Mouse (Mus musculus): ENCODE data around the gene Tnni1. TPM values are rescaled to one million over a fixed set of nuclear protein-coding genes. Genes with fewer than 3 reads are reported as not detected.
A peak's percentile ranks its signal among the peaks of the same experiment; 100 is the strongest.

The Tnni1 gene
- polyA plus RNA-seq, 1 experiment from 2014 or later = 0.43 TPM

DNA sequence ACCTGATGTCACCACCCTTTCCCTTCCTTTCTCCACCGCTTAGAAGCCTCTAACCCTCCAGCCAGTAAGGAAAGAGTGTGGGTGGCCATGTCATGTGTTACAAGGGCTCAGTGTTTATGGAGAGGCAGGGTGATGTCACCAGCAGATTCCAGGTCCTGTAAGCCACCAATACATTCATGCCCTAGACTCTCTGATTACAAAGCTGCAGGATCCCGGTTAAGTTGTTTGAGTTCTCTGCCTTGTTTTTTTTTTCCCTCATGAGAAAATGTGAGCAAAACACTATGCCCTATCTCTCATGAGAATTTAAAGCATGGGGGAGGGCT is 15.1 kb upstream of the Tnni1 start:
- peaks cover 5% of the 10 kb centered on the region; the same call in 1 of the 2 replicates for H3K27me3 ChIP-seq (ENCODE audit: control insufficient read depth, insufficient read depth, low read length)
- H3K36me3 ChIP-seq (ENCODE audit: control insufficient read depth, insufficient read depth, low read length) = no peaks in the 10 kb centered on the region
- H3K4me1 ChIP-seq (ENCODE audit: control insufficient read depth, insufficient read depth, low read length) = peaks cover 17% of the 10 kb centered on the region
- DNase-seq (no peak), ATAC-seq (ENCODE audit: low FRiP score, low TSS enrichment) (no peak)
- no peak overlapping the region for H3K9ac ChIP-seq (replicated peaks; ENCODE audit: low read length)
- H3K27ac ChIP-seq (replicated peaks; ENCODE audit: low read depth, low read length) = no peak overlapping the region
- no peak overlapping the region for H3K4me3 ChIP-seq (replicated peaks; ENCODE audit: low read depth, low read length)
- H3K9me3 ChIP-seq (ENCODE audit: control insufficient read depth, low read length) = no peaks in the 10 kb centered on the region
- no peak overlapping the region for H3K4me2 ChIP-seq (ENCODE audit: low read length)
- 85% methylated on average over 2 of the region's 2 CpGs for WGBS

DNA sequence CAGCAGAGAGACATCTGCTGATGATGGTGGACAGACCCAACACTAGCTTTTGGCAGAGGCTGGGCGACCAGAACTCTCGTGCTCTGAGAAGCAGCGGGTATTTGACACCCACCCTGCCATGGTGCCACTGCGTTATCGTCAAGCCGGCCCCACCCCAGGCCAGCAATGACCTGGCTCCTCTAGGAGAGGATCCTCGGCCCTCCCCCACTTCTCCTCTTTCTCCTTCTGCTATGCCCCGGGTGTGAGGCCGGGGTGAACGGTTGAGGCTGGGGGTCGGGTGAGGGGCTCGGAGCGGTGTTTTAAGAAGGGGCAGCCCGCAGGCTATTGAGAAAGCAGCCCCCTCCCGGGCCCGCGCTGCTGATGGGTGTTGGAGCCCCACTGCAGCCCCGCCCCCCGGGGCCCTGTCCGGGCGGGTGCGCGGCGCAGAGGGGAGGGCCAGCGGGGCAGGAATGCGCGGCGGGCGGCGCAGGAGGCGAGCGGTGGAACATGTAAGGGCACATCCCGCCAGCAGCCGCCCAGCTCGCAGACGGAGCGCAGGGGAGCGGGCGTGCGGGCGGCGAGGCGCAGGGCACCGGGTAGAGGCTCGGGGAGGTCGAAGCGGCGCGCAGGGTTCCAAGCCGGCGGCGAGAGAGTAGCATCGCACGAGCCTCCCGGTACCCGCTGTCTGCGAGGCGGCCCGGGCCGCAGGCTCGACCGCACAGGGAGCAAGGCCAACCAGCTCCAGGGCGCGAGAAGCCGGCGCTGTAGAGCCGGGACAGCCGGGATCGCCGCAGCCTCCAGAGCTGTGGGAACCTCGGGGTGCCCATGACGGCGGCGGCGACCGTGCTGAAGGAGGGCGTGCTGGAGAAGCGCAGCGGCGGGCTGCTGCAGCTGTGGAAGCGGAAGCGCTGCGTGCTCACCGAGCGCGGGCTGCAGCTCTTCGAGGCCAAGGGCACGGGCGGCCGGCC is 13.3 kb upstream of the Tnni1 start, which contains the start of gene Phlda3:
Phlda3 (plus strand) TSS at position 475 of the 947 bp plus-strand sequence.
- Histone ChIP-seq H3K36me3 (ENCODE audit: control insufficient read depth, insufficient read depth, low read length) (no peaks in the 10 kb centered on the region), H3K27ac (replicated peaks; ENCODE audit: low read depth, low read length) (peak within 1 kb of the TSS; percentile 74), H3K9ac (replicated peaks; ENCODE audit: low read length) (peak within 1 kb of the TSS; percentile 75), H3K4me2 (ENCODE audit: low read length) (peak within 1 kb of the TSS; percentile 94), H3K4me1 (ENCODE audit: control insufficient read depth, insufficient read depth, low read length) (peaks cover 17% of the 10 kb centered on the region), H3K27me3 (ENCODE audit: control insufficient read depth, insufficient read depth, low read length) (peaks cover 5% of the 10 kb centered on the region; the same call in 1 of the 2 replicates), H3K9me3 (ENCODE audit: control insufficient read depth, low read length) (no peaks in the 10 kb centered on the region), H3K4me3 (replicated peaks; ENCODE audit: low read depth, low read length) (peak within 1 kb of the TSS; percentile 56)
- ATAC-seq (ENCODE audit: low FRiP score, low TSS enrichment) = peak; percentile 88
- under 1% methylated on average over 85 of the region's 90 CpGs for WGBS
- DNase-seq = peak; percentile 79

DNA sequence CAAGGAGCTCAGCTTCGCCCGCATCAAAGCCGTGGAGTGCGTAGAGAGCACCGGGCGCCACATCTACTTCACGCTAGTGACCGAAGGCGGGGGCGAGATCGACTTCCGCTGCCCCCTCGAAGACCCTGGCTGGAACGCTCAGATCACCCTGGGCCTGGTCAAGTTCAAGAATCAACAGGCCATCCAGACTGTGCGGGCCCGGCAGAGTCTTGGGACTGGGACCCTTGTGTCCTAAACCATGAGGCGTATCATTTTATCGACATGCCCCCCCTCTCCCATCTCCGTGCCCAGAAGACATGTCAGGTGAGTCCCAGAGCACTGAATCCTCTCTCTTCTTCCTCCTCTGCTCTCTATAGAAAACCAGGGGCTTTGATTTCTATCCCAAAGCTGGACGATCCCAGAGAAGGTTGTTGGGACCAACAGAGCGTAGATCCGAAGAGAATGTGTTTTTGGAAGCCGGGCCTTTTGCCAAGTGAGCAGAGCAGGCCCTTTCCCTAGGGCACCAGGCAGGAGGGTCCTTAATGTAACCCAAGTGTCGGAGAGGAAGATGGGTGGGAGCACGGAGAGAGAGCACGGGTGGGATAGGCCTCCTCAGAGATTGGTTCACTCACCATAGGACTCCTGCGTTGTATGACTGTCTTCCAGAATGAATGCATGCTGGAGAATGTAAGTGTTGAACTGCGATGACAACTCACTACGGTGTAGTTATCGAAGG is 12.5 kb upstream of the Tnni1 start:
- H3K9me3 ChIP-seq (ENCODE audit: control insufficient read depth, low read length) = no peaks in the 10 kb centered on the region

DNA sequence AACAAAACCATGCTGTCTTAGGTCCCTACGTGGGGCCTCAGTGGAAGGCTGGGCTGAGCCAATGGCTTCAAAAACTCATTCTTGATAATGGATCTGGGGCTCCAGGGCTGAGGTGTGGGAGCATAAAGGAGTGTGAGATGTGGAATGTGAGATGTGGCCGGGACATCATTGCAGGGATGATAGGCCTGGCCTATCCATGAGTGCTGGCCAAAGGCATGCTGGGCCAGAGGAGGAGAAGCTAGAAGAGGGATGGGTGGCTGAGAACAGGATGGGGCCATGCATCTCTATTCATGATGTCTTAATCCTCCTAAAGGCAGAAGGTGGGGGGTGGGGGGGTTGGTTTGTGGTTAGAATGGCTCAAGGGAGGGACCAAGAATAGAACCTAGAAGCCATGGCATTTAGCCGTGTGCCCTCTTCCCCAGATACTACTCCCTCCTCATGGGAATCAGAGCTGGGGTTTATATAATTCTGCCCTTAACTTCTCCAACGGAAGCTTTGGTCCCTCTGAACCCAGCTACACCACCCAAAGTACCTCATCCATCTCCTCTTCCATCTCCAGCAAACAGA is 11.8 kb upstream of the Tnni1 start:
- H3K4me3 ChIP-seq (replicated peaks; ENCODE audit: low read depth, low read length) = peak overlapping the region; percentile 56
- peaks cover 5% of the 10 kb centered on the region; the same call in 1 of the 2 replicates for H3K27me3 ChIP-seq (ENCODE audit: control insufficient read depth, insufficient read depth, low read length)
- H3K9me3 ChIP-seq (ENCODE audit: control insufficient read depth, low read length) = no peaks in the 10 kb centered on the region
- no peak overlapping the region for H3K9ac ChIP-seq (replicated peaks; ENCODE audit: low read length)
- no peak overlapping the region for H3K27ac ChIP-seq (replicated peaks; ENCODE audit: low read depth, low read length)
- WGBS = 92% methylated on average over 4 of the region's 4 CpGs
- DNase-seq (no peak), ATAC-seq (ENCODE audit: low FRiP score, low TSS enrichment) (no peak)
- peaks cover 17% of the 10 kb centered on the region for H3K4me1 ChIP-seq (ENCODE audit: control insufficient read depth, insufficient read depth, low read length)
- peak overlapping the region; percentile 94 for H3K4me2 ChIP-seq (ENCODE audit: low read length)
- no peaks in the 10 kb centered on the region for H3K36me3 ChIP-seq (ENCODE audit: control insufficient read depth, insufficient read depth, low read length)

More for the DNA sequence above, 12.5 kb upstream of the Tnni1 start:
- 31% methylated on average over 30 of the region's 30 CpGs for WGBS
- ATAC-seq (ENCODE audit: low FRiP score, low TSS enrichment) (peak; percentile 12; the same call in 1 of the 2 replicates), DNase-seq (peak; percentile 3)
- no peaks in the 10 kb centered on the region for H3K36me3 ChIP-seq (ENCODE audit: control insufficient read depth, insufficient read depth, low read length)
- H3K4me1 ChIP-seq (ENCODE audit: control insufficient read depth, insufficient read depth, low read length) = peaks cover 17% of the 10 kb centered on the region
- peaks cover 5% of the 10 kb centered on the region; the same call in 1 of the 2 replicates for H3K27me3 ChIP-seq (ENCODE audit: control insufficient read depth, insufficient read depth, low read length)
- peak overlapping the region; percentile 94 for H3K4me2 ChIP-seq (ENCODE audit: low read length)
- peak overlapping the region; percentile 75 for H3K9ac ChIP-seq (replicated peaks; ENCODE audit: low read length)
- peak overlapping the region; percentile 74 for H3K27ac ChIP-seq (replicated peaks; ENCODE audit: low read depth, low read length)
- peak overlapping the region; percentile 56 for H3K4me3 ChIP-seq (replicated peaks; ENCODE audit: low read depth, low read length)

DNA sequence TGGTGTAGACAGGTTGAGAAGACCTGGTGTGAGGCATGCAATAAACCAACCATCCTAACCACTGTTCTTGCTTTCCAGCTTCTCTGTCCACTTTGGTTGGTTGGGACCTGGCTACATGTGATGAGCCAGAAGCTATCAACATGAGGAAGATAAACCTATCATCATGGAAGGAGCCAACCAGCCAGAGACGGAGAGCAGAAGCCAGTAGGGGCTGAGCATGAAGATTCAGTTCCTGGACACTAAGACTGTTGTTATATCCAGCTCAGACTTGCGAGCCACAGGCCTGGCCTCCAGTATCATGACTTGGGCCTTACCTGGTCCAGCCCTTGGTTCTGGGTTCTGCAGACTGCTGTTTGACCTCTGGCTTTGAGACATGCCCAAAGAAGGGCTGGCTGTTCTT is 10.8 kb upstream of the Tnni1 start:
- Histone ChIP-seq H3K27ac (replicated peaks; ENCODE audit: low read depth, low read length) (no peak overlapping the region), H3K27me3 (ENCODE audit: control insufficient read depth, insufficient read depth, low read length) (peaks cover 5% of the 10 kb centered on the region; the same call in 1 of the 2 replicates), H3K4me2 (ENCODE audit: low read length) (no peak overlapping the region), H3K4me1 (ENCODE audit: control insufficient read depth, insufficient read depth, low read length) (peaks cover 17% of the 10 kb centered on the region), H3K9ac (replicated peaks; ENCODE audit: low read length) (no peak overlapping the region), H3K4me3 (replicated peaks; ENCODE audit: low read depth, low read length) (no peak overlapping the region), H3K36me3 (ENCODE audit: control insufficient read depth, insufficient read depth, low read length) (no peaks in the 10 kb centered on the region), H3K9me3 (ENCODE audit: control insufficient read depth, low read length) (no peaks in the 10 kb centered on the region)
- ATAC-seq (ENCODE audit: low FRiP score, low TSS enrichment) = no peak
- DNase-seq = no peak
- WGBS = 93% methylated on average over 2 of the region's 2 CpGs

DNA sequence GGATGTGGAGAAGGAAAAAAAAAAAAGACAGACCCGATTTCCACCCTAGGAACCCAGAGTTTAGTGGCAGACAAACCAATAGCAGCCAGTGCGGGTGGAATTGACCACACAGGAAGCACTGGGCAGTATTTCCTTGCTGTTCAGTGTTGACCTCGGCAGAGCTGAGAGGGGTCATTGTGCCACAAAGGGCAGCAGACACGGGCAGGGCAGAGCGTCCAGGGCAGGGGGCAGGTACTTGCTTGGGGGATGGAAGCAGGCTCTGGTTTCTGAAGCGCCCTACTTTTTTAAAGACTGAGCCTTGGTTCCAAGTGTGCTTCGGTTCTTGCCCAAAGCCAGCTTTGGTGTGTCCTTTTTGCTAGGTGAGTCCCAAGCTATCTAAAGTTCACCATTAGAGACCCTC is 9.0 kb upstream of the Tnni1 start:
- DNase-seq = no peak
- WGBS = 82% methylated on average over 7 of the region's 7 CpGs
- H3K9ac ChIP-seq (replicated peaks; ENCODE audit: low read length) = no peak overlapping the region
- no peak overlapping the region for H3K27ac ChIP-seq (replicated peaks; ENCODE audit: low read depth, low read length)
- H3K4me1 ChIP-seq (ENCODE audit: control insufficient read depth, insufficient read depth, low read length) = peaks cover 17% of the 10 kb centered on the region
- no peaks in the 10 kb centered on the region for H3K36me3 ChIP-seq (ENCODE audit: control insufficient read depth, insufficient read depth, low read length)
- no peak overlapping the region for H3K4me2 ChIP-seq (ENCODE audit: low read length)
- no peaks in the 10 kb centered on the region for H3K9me3 ChIP-seq (ENCODE audit: control insufficient read depth, low read length)
- H3K27me3 ChIP-seq (ENCODE audit: control insufficient read depth, insufficient read depth, low read length) = peaks cover 2% of the 10 kb centered on the region; the same call in 1 of the 2 replicates
- ATAC-seq (ENCODE audit: low FRiP score, low TSS enrichment) = no peak
- no peak overlapping the region for H3K4me3 ChIP-seq (replicated peaks; ENCODE audit: low read depth, low read length)

DNA sequence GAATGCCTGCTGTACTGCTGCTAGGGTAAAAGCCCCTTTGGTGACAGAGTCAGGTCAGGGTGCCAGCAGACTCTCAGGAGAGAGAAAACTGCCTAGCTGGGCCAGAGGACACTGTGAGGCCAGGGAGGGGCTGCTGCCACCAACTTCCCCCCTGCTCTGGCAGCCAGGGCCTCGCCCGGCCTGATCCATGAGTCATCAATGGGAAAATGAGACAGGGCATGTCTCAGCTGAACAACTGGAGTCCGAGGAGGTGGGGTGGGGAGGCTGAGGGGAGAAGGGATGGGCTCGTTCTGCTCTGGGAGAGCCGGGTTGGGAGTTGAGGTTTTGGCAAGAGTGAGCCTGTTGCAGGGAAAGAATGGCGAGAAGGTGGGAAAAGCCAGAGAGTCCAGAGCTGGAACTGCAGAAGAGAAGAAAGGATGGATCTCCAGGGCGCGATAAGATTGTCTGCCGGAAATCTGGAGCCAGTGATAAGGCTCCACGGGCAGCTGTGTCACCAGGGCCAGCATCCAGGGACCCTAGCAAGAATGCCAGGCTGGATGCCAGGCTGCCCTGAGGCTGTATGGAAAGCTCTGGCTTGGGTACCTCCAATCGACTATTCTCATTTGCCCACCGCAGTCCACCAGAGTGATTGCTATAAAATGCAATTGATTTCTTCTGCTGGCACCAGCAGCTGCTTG is 8.2 kb upstream of the Tnni1 start:
- Histone ChIP-seq H3K4me2 (ENCODE audit: low read length) (no peak overlapping the region), H3K27me3 (ENCODE audit: control insufficient read depth, insufficient read depth, low read length) (no peaks in the 10 kb centered on the region), H3K9me3 (ENCODE audit: control insufficient read depth, low read length) (no peaks in the 10 kb centered on the region), H3K27ac (replicated peaks; ENCODE audit: low read depth, low read length) (no peak overlapping the region), H3K4me1 (ENCODE audit: control insufficient read depth, insufficient read depth, low read length) (peaks cover 17% of the 10 kb centered on the region), H3K4me3 (replicated peaks; ENCODE audit: low read depth, low read length) (no peak overlapping the region), H3K9ac (replicated peaks; ENCODE audit: low read length) (no peak overlapping the region), H3K36me3 (ENCODE audit: control insufficient read depth, insufficient read depth, low read length) (no peaks in the 10 kb centered on the region)
- DNase-seq (peak; percentile 36), ATAC-seq (ENCODE audit: low FRiP score, low TSS enrichment) (no peak)
- 58% methylated on average over 12 of the region's 12 CpGs for WGBS

DNA sequence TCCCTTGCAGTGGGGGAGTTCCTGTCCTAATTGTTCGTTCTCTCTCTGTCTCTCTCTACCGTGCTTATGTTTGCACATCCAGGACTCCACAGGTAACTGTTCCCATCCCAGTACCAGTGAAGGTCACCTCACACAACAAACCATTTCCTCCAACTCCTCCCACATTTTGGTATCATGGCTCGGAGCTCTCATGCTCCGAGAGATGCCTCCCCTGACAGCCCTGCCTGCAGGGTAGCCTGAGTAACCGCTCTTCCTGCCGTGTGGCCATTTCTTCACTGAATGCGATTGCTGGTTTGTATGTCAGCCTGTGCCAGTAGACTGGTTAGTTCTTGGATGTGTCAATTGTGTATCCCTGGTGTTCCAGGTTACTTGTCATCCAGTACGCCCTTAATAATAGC is 7.7 kb upstream of the Tnni1 start:
- DNase-seq (no peak), ATAC-seq (ENCODE audit: low FRiP score, low TSS enrichment) (no peak)
- Histone ChIP-seq H3K4me3 (replicated peaks; ENCODE audit: low read depth, low read length) (no peak overlapping the region), H3K9me3 (ENCODE audit: control insufficient read depth, low read length) (no peaks in the 10 kb centered on the region), H3K27ac (replicated peaks; ENCODE audit: low read depth, low read length) (no peak overlapping the region), H3K4me2 (ENCODE audit: low read length) (no peak overlapping the region), H3K9ac (replicated peaks; ENCODE audit: low read length) (no peak overlapping the region), H3K27me3 (ENCODE audit: control insufficient read depth, insufficient read depth, low read length) (no peaks in the 10 kb centered on the region), H3K4me1 (ENCODE audit: control insufficient read depth, insufficient read depth, low read length) (peaks cover 14% of the 10 kb centered on the region), H3K36me3 (ENCODE audit: control insufficient read depth, insufficient read depth, low read length) (no peaks in the 10 kb centered on the region)
- 72% methylated on average over 8 of the region's 8 CpGs for WGBS
